Mouse (Mus musculus) liver, embryonic 12.5 days (tissue): ENCODE data around the gene Dmbx1. TPM values are rescaled to one million over a fixed set of nuclear protein-coding genes. Genes with fewer than 3 reads are reported as not detected.

Experiments used
- ATAC-seq: fragments of 200-750 bp; cut with Nextera tagmentation; 2 replicates; pipeline ENCODE4 v1.8.0; 2017; ENCODE audit warnings: moderate number of reproducible peaks, mild to moderate bottlenecking, moderate library complexity
- H3K27ac ChIP-seq: fragments of 300-500 bp; sonication (generic); 2 replicates; pipeline ENCODE4 v1.5.1; 2016; ENCODE audit warnings: mild to moderate bottlenecking
- H3K27me3 ChIP-seq: fragments of 300-500 bp; sonication (generic); replicated peaks from 2 replicates; pipeline ENCODE4 v1.6.1; 2016; ENCODE audit warnings: mild to moderate bottlenecking, moderate library complexity
- H3K36me3 ChIP-seq: fragments of 300-500 bp; sonication (generic); 2 replicates; pipeline ENCODE4 v1.6.1; 2016; ENCODE audit warnings: mild to moderate bottlenecking, moderate library complexity
- H3K4me1 ChIP-seq: fragments of 300-500 bp; sonication (generic); 2 replicates; pipeline ENCODE4 v1.6.1; 2016
- H3K4me2 ChIP-seq: fragments of 300-500 bp; sonication (generic); 2 replicates; pipeline ENCODE4 v1.6.1; 2016; ENCODE audit warnings: mild to moderate bottlenecking, moderate library complexity
- H3K4me3 ChIP-seq: fragments of 300-500 bp; sonication (generic); 2 replicates; pipeline ENCODE4 v1.5.1; 2016; ENCODE audit warnings: mild to moderate bottlenecking, moderate library complexity
- H3K9ac ChIP-seq: fragments of 300-500 bp; sonication (generic); 2 replicates; pipeline ENCODE4 v1.6.1; 2016; ENCODE audit warnings: mild to moderate bottlenecking, moderate library complexity
- H3K9me3 ChIP-seq: fragments of 300-500 bp; sonication (generic); replicated peaks from 2 replicates; pipeline ENCODE4 v1.6.1; 2016; ENCODE audit warnings: mild to moderate bottlenecking, moderate library complexity
- WGBS: fragments of 180-500 bp; shearing (Covaris S2); methylation state at CpG from one replicate; pipeline ENCODE4 v1.1.7; 2016; ENCODE audit not compliant: insufficient replicate concordance; 5-methylcytosine and 5-hydroxymethylcytosine counted together
- polyA plus RNA-seq: library from polyadenylated mRNA; unstranded; fragments of >200 nt; fragmentation: Nextera tagmentation; extraction: Ambion mirVana; gene quantifications from 2 replicates; pipeline ENCODE4 v1.2.1, GENCODE M21; 2016

Gene Dmbx1
- polyA plus RNA-seq, 1 experiment from 2014 or later = not detected

GRCm38 (mm10) chr4:115906791-115907190 lies 32.9 kb downstream of the Dmbx1 start:
- WGBS = 57% methylated on average over 3 of the region's 3 CpGs
- ATAC-seq = no peak

GRCm38 (mm10) chr4:115905701-115906100 lies 34.0 kb downstream of the Dmbx1 start:
- no peak overlapping the region for H3K4me3 ChIP-seq
- no peaks in the 10 kb centered on the region for H3K4me1 ChIP-seq
- H3K36me3 ChIP-seq = no peaks in the 10 kb centered on the region
- ATAC-seq = no peak
- H3K4me2 ChIP-seq = no peak overlapping the region
- WGBS = 19% methylated on average over 7 of the region's 7 CpGs
- H3K27ac ChIP-seq = no peak overlapping the region
- H3K9me3 ChIP-seq = no peaks in the 10 kb centered on the region
- H3K9ac ChIP-seq = no peak overlapping the region
- H3K27me3 ChIP-seq = peaks cover 95% of the 10 kb centered on the region

More at GRCm38 (mm10) chr4:115906791-115907190, 32.9 kb downstream of the Dmbx1 start:
- Histone ChIP-seq H3K27me3 (peaks cover 96% of the 10 kb centered on the region), H3K36me3 (no peaks in the 10 kb centered on the region), H3K27ac (no peak overlapping the region), H3K4me3 (no peak overlapping the region), H3K9me3 (no peaks in the 10 kb centered on the region), H3K4me1 (no peaks in the 10 kb centered on the region), H3K9ac (no peak overlapping the region), H3K4me2 (no peak overlapping the region)

- no peak overlapping the region for H3K27ac ChIP-seq
- no peaks in the 10 kb centered on the region for H3K4me1 ChIP-seq
- no peak for ATAC-seq
- no peak overlapping the region for H3K4me3 ChIP-seq
- no peak overlapping the region for H3K9ac ChIP-seq
- H3K36me3 ChIP-seq = no peaks in the 10 kb centered on the region
- peaks cover 96% of the 10 kb centered on the region for H3K27me3 ChIP-seq
- WGBS = 26% methylated on average over 12 of the region's 12 CpGs
- H3K4me2 ChIP-seq = no peak overlapping the region
- H3K9me3 ChIP-seq = no peaks in the 10 kb centered on the region
Measured at GRCm38 (mm10) chr4:115904375-115904774, 35.4 kb downstream of the Dmbx1 start.

DNA sequence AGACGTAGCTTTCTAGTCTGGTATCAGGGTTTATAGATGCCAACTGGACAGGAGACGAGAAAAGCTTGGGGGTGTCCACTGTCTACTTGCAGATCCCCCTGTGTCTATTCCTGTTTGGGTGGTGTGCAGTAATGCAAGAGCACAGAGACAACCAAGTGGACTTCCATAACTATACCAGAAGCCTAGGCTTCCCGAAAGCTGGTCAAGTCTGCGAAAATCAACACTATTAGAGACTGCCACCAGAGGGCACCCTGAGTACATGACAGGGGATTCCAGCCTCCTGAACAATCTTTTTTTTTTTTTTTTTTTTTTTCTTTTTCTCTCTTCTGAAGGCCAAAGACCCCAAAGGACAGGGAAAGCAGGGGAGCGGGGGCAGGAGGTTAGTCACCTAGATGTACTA lies 36.9 kb downstream of the Dmbx1 start:
- Histone ChIP-seq H3K4me2 (no peak overlapping the region), H3K9ac (no peak overlapping the region), H3K27me3 (peaks cover 96% of the 10 kb centered on the region), H3K4me1 (0 out of 2 replicates have a peak, but pooled peaks cover 5% of the 10 kb centered on the region), H3K9me3 (no peaks in the 10 kb centered on the region), H3K36me3 (no peaks in the 10 kb centered on the region), H3K4me3 (no peak overlapping the region), H3K27ac (no peak overlapping the region)
- ATAC-seq = no peak
- WGBS = 20% methylated on average over 5 of the region's 5 CpGs

DNA sequence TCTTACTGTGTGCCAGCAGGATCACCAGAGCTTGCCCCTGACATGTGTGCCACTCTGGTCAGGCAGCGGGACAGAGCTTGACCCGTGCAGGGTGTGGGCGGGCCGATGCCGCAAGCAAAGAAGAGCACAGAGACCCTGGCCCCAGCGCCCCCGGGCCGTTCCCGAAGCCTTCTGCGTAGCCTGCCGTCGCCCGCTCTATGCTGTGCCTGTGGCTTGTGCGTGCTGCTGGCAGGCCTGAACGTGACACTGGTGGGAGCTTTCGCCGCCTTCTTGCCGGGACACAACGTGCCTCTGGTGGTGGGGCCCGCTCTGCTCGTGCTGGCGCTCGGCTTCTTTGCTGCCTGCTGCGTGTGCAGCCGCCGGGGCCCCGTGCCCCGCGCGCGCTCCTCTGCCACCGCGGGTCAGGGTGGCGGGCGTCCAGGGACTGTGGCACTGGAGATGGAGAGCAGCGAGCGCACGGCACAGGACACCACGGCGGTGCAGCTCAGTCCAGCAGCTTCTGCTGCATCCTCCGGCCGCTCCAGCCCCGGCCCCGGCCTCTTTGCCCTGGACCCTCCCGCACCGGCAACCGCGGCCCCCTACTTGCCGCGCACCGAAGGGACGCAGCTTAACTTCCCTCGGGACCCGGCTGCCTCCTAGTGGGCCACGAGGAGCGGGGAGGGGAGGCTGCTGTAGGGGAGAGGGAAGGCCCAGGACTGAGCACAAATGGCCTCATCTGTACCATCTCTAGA lies 41.7 kb downstream of the Dmbx1 start:
- Histone ChIP-seq H3K4me2 (peak overlapping the region; percentile 59), H3K9ac (no peak overlapping the region)
- 2% methylated on average over 56 of the region's 56 CpGs for WGBS

GRCm38 (mm10) chr4:115894281-115894680 lies 45.4 kb downstream of the Dmbx1 start:
- no peaks in the 10 kb centered on the region for H3K36me3 ChIP-seq
- WGBS = 35% methylated on average over 3 of the region's 3 CpGs
- 0 out of 2 replicates have a peak, but pooled peaks cover 8% of the 10 kb centered on the region for H3K4me1 ChIP-seq
- no peak overlapping the region for H3K4me3 ChIP-seq
- no peak overlapping the region for H3K9ac ChIP-seq
- no peak overlapping the region for H3K27ac ChIP-seq
- no peaks in the 10 kb centered on the region for H3K9me3 ChIP-seq
- H3K4me2 ChIP-seq = no peak overlapping the region
- peaks cover 85% of the 10 kb centered on the region for H3K27me3 ChIP-seq
- no peak for ATAC-seq

More for the DNA sequence above, 41.7 kb downstream of the Dmbx1 start:
- no peak for ATAC-seq
- peaks cover 85% of the 10 kb centered on the region for H3K27me3 ChIP-seq
- H3K4me3 ChIP-seq = peak overlapping the region; percentile 38
- H3K36me3 ChIP-seq = no peaks in the 10 kb centered on the region
- no peak overlapping the region for H3K27ac ChIP-seq
- H3K4me1 ChIP-seq = 0 out of 2 replicates have a peak, but pooled peaks cover 6% of the 10 kb centered on the region
- no peaks in the 10 kb centered on the region for H3K9me3 ChIP-seq

DNA sequence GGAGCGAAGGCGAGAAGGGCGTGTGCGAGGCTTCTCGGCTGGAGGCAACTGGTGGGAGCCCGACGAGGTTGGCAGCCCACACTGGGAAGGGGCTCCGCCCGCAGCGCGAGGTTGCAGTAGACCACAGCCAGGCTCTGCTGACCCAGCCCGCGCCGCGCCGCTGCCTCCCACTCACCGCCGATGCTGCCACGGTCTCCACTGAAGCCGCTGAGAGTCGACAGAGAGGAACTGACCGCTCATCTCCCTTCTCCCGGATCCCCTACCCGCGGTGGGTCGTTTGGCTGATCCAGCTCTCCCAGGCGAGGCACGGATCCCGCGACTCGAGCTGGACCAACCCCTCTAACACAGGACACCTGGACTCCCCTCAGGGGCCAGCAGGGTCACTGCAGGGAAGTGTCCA lies 49.2 kb downstream of the Dmbx1 start, which contains the start of gene 6430628N08Rik:
6430628N08Rik (plus strand) TSS at position 113 of the 400 bp plus-strand sequence.
- 0 out of 2 replicates have a peak, but pooled peaks cover 2% of the 10 kb centered on the region for H3K4me1 ChIP-seq
- peak within 1 kb of the TSS; percentile 50 for H3K4me2 ChIP-seq
- no peak within 1 kb of the TSS for H3K4me3 ChIP-seq
- H3K9ac ChIP-seq = no peak within 1 kb of the TSS
- no peak for ATAC-seq
- WGBS = 6% methylated on average over 31 of the region's 31 CpGs
- H3K27ac ChIP-seq = no peak within 1 kb of the TSS
- H3K9me3 ChIP-seq = no peaks in the 10 kb centered on the region
- H3K27me3 ChIP-seq = peaks cover 74% of the 10 kb centered on the region
- H3K36me3 ChIP-seq = no peaks in the 10 kb centered on the region

DNA sequence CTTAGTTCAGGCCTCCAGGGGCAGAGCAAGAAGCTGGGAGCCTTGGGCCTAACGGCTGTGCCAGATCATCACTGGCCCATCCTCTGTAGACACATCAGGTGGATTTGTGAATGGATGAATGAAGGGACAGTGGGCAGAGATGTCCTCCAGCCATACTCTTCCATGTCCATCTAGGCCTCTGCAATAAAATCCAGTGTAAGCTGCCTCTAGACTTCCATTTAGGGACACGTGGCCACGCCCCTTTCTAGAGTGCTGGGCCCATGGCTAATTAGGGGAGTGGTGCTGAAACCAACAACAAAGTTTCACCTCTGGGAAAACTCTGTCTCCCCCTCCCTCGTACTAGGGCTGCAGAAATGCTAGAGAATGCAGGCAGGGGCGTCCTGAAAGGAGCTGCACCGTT lies 49.7 kb downstream of the Dmbx1 start:
- Histone ChIP-seq H3K4me2 (peak overlapping the region; percentile 50), H3K4me3 (no peak overlapping the region), H3K36me3 (no peaks in the 10 kb centered on the region), H3K9ac (no peak overlapping the region), H3K9me3 (no peaks in the 10 kb centered on the region), H3K27ac (no peak overlapping the region), H3K4me1 (0 out of 2 replicates have a peak, but pooled peaks cover 2% of the 10 kb centered on the region), H3K27me3 (peaks cover 74% of the 10 kb centered on the region)
- ATAC-seq = no peak
- 15% methylated on average over 6 of the region's 6 CpGs for WGBS

DNA sequence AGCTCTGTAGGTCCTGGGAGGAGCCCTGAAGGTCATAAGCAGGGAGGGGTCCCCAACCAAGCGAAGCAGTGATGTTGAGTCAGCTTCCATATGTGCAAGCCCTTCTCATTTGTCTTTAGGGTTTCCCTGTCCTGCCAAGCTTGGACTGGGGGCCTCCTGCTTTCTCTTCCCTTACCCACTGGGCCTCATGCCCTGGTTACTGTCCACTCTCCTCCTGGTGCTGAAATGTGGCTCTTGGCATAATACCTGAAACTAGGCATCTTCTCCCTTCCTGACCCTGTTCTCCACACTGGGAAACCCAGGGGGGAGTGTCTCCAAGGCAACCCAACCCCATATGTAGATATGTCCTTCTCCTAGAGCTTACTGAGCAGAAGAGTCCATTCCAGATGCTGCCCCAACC lies 52.9 kb downstream of the Dmbx1 start:
- H3K4me1 ChIP-seq = 0 out of 2 replicates have a peak, but pooled peaks cover 2% of the 10 kb centered on the region
- H3K9me3 ChIP-seq = no peaks in the 10 kb centered on the region
- no peak overlapping the region for H3K4me3 ChIP-seq
- no peak for ATAC-seq
- peaks cover 76% of the 10 kb centered on the region for H3K27me3 ChIP-seq
- WGBS = 39% methylated on average over 1 of the region's 1 CpGs
- H3K36me3 ChIP-seq = no peaks in the 10 kb centered on the region
- H3K4me2 ChIP-seq = no peak overlapping the region
- H3K9ac ChIP-seq = no peak overlapping the region
- H3K27ac ChIP-seq = no peak overlapping the region

DNA sequence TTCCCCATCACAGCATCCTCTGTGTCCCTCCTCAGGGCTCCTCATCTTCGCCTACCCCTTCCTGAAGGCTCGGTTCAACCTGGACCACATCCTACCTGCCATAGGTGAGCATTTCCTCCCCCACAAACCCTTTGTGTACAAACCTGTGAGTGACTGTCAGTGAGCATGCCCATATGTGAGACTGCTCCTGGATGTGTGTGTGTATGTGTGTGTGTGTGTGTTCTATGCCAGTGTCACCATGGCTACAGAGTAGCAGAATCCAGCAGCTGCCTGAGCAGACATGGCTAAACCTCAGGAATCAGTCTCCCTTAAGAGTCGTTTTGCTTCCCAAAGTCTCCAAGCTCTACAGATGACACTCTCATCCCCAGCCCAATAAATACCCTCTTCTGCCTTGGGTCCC lies 53.9 kb downstream of the Dmbx1 start:
- Histone ChIP-seq H3K36me3 (no peaks in the 10 kb centered on the region), H3K4me2 (no peak overlapping the region), H3K9me3 (no peaks in the 10 kb centered on the region), H3K27me3 (peaks cover 65% of the 10 kb centered on the region), H3K9ac (no peak overlapping the region), H3K4me1 (0 out of 2 replicates have a peak, but pooled peaks cover 2% of the 10 kb centered on the region), H3K4me3 (no peak overlapping the region), H3K27ac (no peak overlapping the region)
- no peak for ATAC-seq
- 56% methylated on average over 3 of the region's 3 CpGs for WGBS

- peaks cover 47% of the 10 kb centered on the region for H3K27me3 ChIP-seq
- WGBS = 57% methylated on average over 6 of the region's 6 CpGs
- no peaks in the 10 kb centered on the region for H3K4me1 ChIP-seq
- H3K9ac ChIP-seq = no peak within 1 kb of the TSS
- H3K36me3 ChIP-seq = no peaks in the 10 kb centered on the region
- ATAC-seq = no peak
- no peak within 1 kb of the TSS for H3K4me3 ChIP-seq
- no peaks in the 10 kb centered on the region for H3K9me3 ChIP-seq
- H3K4me2 ChIP-seq = no peak within 1 kb of the TSS
- H3K27ac ChIP-seq = no peak within 1 kb of the TSS
Measured at GRCm38 (mm10) chr4:115884022-115884421, 55.7 kb downstream of the Dmbx1 start, which contains the start of gene Kncn. Gene Kncn, plus strand, starts transcription at chr4:115884400.

DNA sequence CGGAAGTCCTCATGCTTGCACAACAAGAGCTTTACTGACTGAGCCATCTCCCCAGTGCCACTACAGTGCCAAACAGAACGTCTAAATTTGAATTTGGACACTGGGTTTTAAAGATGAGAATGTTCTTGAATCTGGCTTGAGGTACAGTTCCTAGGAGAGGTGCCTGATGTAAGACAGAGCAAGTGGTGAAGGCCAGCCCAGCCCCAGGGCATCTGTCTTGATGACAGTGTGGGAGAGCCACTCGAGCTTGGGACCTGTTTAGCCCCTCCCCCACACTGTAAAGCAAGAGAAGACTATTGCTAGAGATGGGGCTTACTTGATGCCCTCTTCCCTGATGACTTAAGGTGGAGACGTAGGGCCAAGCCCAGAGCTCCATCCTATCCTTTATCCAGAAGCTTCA lies 57.5 kb downstream of the Dmbx1 start:
- H3K9me3 ChIP-seq = no peaks in the 10 kb centered on the region
- H3K27me3 ChIP-seq = peaks cover 37% of the 10 kb centered on the region

More for the DNA sequence above, 57.5 kb downstream of the Dmbx1 start:
- Histone ChIP-seq H3K4me2 (no peak overlapping the region), H3K9ac (no peak overlapping the region), H3K36me3 (peaks cover 16% of the 10 kb centered on the region), H3K4me3 (no peak overlapping the region), H3K4me1 (0 out of 2 replicates have a peak, but pooled peaks cover 4% of the 10 kb centered on the region), H3K27ac (no peak overlapping the region)
- 43% methylated on average over 4 of the region's 4 CpGs for WGBS
- ATAC-seq = no peak
